Mouse (Mus musculus) stomach, embryonic 15.5 days (tissue): ENCODE results near the gene Rfx2. TPM values are rescaled to one million over a fixed set of nuclear protein-coding genes. Genes with fewer than 3 reads are reported as not detected.

Experiments used
- ATAC-seq: fragments of 200-750 bp; cut with Nextera tagmentation; 2 replicates; pipeline ENCODE4 v1.8.0; 2017; ENCODE audit warnings: low read depth, moderate number of reproducible peaks, moderate TSS enrichment; ENCODE audit not compliant: insufficient read depth, low FRiP score
- H3K27ac ChIP-seq: fragments of 300-500 bp; sonication (generic); 2 replicates; pipeline ENCODE4 v1.5.1; 2015; ENCODE audit warnings: mild to moderate bottlenecking, inconsistent platforms
- H3K27me3 ChIP-seq: fragments of 300-500 bp; sonication (generic); replicated peaks from 2 replicates; pipeline ENCODE4 v1.6.1; 2015; ENCODE audit warnings: inconsistent platforms
- H3K36me3 ChIP-seq: fragments of 300-500 bp; sonication (generic); 2 replicates; pipeline ENCODE4 v1.6.1; 2015; ENCODE audit warnings: inconsistent platforms
- H3K4me1 ChIP-seq: fragments of 300-500 bp; sonication (generic); 2 replicates; pipeline ENCODE4 v1.6.1; 2015; ENCODE audit warnings: inconsistent platforms
- H3K4me2 ChIP-seq: fragments of 300-500 bp; sonication (generic); 2 replicates; pipeline ENCODE4 v1.6.1; 2015; ENCODE audit warnings: mild to moderate bottlenecking, inconsistent platforms
- H3K4me3 ChIP-seq: fragments of 300-500 bp; sonication (generic); replicated peaks from 2 replicates; pipeline ENCODE4 v1.5.1; 2015; ENCODE audit warnings: inconsistent platforms
- H3K9ac ChIP-seq: fragments of 300-500 bp; sonication (generic); 2 replicates; pipeline ENCODE4 v1.6.1; 2015; ENCODE audit warnings: inconsistent platforms
- H3K9me3 ChIP-seq: fragments of 300-500 bp; sonication (generic); 2 replicates; pipeline ENCODE4 v1.6.1; 2016; ENCODE audit warnings: inconsistent platforms
- WGBS: fragments of 180-500 bp; shearing (Covaris S2); methylation state at CpG from one replicate; pipeline ENCODE4 v1.1.7; 2015; 5-methylcytosine and 5-hydroxymethylcytosine counted together
- polyA plus RNA-seq: library from polyadenylated mRNA; unstranded; fragments of >200 nt; fragmentation: Nextera tagmentation; extraction: Ambion mirVana; gene quantifications from 2 replicates; pipeline ENCODE4 v1.2.1, GENCODE M21; 2015

The Rfx2 gene
- polyA plus RNA-seq, 1 experiment from 2014 or later: 6.6 TPM

GRCm38 (mm10) chr17:56761077-56761476, 69.7 kb downstream of the Rfx2 start:
- no peak overlapping the region for H3K4me3 ChIP-seq
- H3K4me1 ChIP-seq: peaks cover 48% of the 10 kb centered on the region
- WGBS: 65% methylated on average over 3 of the region's 3 CpGs
- no peaks in the 10 kb centered on the region for H3K36me3 ChIP-seq
- 0 out of 2 replicates have a peak, but pooled peaks cover 4% of the 10 kb centered on the region for H3K27me3 ChIP-seq
- no peaks in the 10 kb centered on the region for H3K9me3 ChIP-seq
- H3K4me2 ChIP-seq: no peak overlapping the region; the same call in 1 of the 2 replicates
- ATAC-seq: no peak
- H3K27ac ChIP-seq: 0 out of 2 replicates have a peak overlapping the region, but pooled peaks have one; percentile 88
- H3K9ac ChIP-seq: no peak overlapping the region

GRCm38 (mm10) chr17:56759261-56759660, 71.6 kb downstream of the Rfx2 start:
- H3K36me3 ChIP-seq: no peaks in the 10 kb centered on the region
- WGBS: 52% methylated on average over 7 of the region's 7 CpGs
- no peak for ATAC-seq
- no peak overlapping the region for H3K4me2 ChIP-seq
- no peak overlapping the region for H3K27ac ChIP-seq
- H3K27me3 ChIP-seq: peaks cover 19% of the 10 kb centered on the region
- no peaks in the 10 kb centered on the region for H3K9me3 ChIP-seq
- H3K4me1 ChIP-seq: peaks cover 52% of the 10 kb centered on the region
- no peak overlapping the region for H3K4me3 ChIP-seq
- no peak overlapping the region for H3K9ac ChIP-seq

- Histone ChIP-seq H3K4me3 (no peak overlapping the region), H3K4me1 (peaks cover 57% of the 10 kb centered on the region)
Measured at GRCm38 (mm10) chr17:56758132-56758531, 72.7 kb downstream of the Rfx2 start.

GRCm38 (mm10) chr17:56757416-56758123, 73.2 kb downstream of the Rfx2 start, which contains the start of gene Nrtn:
Nrtn (minus strand) TSS chr17:56757530.
- H3K27me3 ChIP-seq: peaks cover 36% of the 10 kb centered on the region
- peak within 1 kb of the TSS; percentile 96 for H3K4me2 ChIP-seq
- H3K4me1 ChIP-seq: peaks cover 51% of the 10 kb centered on the region
- ATAC-seq: peak; percentile 65
- peak within 1 kb of the TSS; percentile 51; the same call in 1 of the 2 replicates for H3K27ac ChIP-seq
- peak within 1 kb of the TSS; percentile 54 for H3K4me3 ChIP-seq
- H3K9ac ChIP-seq: peak within 1 kb of the TSS; percentile 16
- H3K9me3 ChIP-seq: no peaks in the 10 kb centered on the region
- no peaks in the 10 kb centered on the region for H3K36me3 ChIP-seq
- 1% methylated on average over 48 of the region's 48 CpGs for WGBS

More at GRCm38 (mm10) chr17:56758132-56758531, 72.7 kb downstream of the Rfx2 start:
- peak overlapping the region; percentile 96 for H3K4me2 ChIP-seq
- H3K36me3 ChIP-seq: no peaks in the 10 kb centered on the region
- H3K9me3 ChIP-seq: no peaks in the 10 kb centered on the region
- 4% methylated on average over 12 of the region's 12 CpGs for WGBS
- no peak overlapping the region for H3K27ac ChIP-seq
- H3K9ac ChIP-seq: no peak overlapping the region
- ATAC-seq: no peak
- H3K27me3 ChIP-seq: peaks cover 30% of the 10 kb centered on the region

- H3K36me3 ChIP-seq: no peaks in the 10 kb centered on the region
- H3K27ac ChIP-seq: no peak overlapping the region
- no peaks in the 10 kb centered on the region for H3K9me3 ChIP-seq
- H3K27me3 ChIP-seq: peaks cover 42% of the 10 kb centered on the region
- H3K9ac ChIP-seq: peak overlapping the region; percentile 16
- ATAC-seq: peak; percentile 7; the same call in 1 of the 2 replicates
- H3K4me1 ChIP-seq: peaks cover 46% of the 10 kb centered on the region
- WGBS: 1% methylated on average over 51 of the region's 51 CpGs
- peak overlapping the region; percentile 54 for H3K4me3 ChIP-seq
- peak overlapping the region; percentile 96 for H3K4me2 ChIP-seq
Measured at GRCm38 (mm10) chr17:56756703-56757399, 74.0 kb downstream of the Rfx2 start.

GRCm38 (mm10) chr17:56754271-56755185, 76.3 kb downstream of the Rfx2 start:
- H3K9me3 ChIP-seq: no peaks in the 10 kb centered on the region
- ATAC-seq: no peak
- 16% methylated on average over 36 of the region's 36 CpGs for WGBS
- H3K9ac ChIP-seq: no peak overlapping the region
- no peak overlapping the region for H3K27ac ChIP-seq
- H3K36me3 ChIP-seq: no peaks in the 10 kb centered on the region
- H3K27me3 ChIP-seq: peaks cover 49% of the 10 kb centered on the region
- H3K4me1 ChIP-seq: peaks cover 42% of the 10 kb centered on the region
- peak overlapping the region; percentile 12; the same call in 1 of the 2 replicates for H3K4me3 ChIP-seq
- H3K4me2 ChIP-seq: peak overlapping the region; percentile 34; the same call in 1 of the 2 replicates

- Histone ChIP-seq H3K4me1 (peaks cover 42% of the 10 kb centered on the region), H3K36me3 (no peaks in the 10 kb centered on the region), H3K9me3 (no peaks in the 10 kb centered on the region), H3K27ac (no peak overlapping the region), H3K27me3 (peaks cover 49% of the 10 kb centered on the region), H3K4me2 (no peak overlapping the region), H3K4me3 (no peak overlapping the region), H3K9ac (no peak overlapping the region)
- WGBS: 27% methylated on average over 15 of the region's 15 CpGs
- no peak for ATAC-seq
Measured at GRCm38 (mm10) chr17:56753452-56753851, 77.4 kb downstream of the Rfx2 start.

GRCm38 (mm10) chr17:56751404-56752072, 79.3 kb downstream of the Rfx2 start:
- Histone ChIP-seq H3K36me3 (no peaks in the 10 kb centered on the region), H3K27me3 (peaks cover 45% of the 10 kb centered on the region), H3K4me2 (peak overlapping the region; percentile 55), H3K4me1 (peaks cover 26% of the 10 kb centered on the region; the same call in 1 of the 2 replicates), H3K4me3 (peak overlapping the region; percentile 29), H3K9me3 (no peaks in the 10 kb centered on the region), H3K9ac (no peak overlapping the region), H3K27ac (no peak overlapping the region)
- ATAC-seq: peak; percentile 38; the same call in 1 of the 2 replicates
- 25% methylated on average over 71 of the region's 71 CpGs for WGBS

GRCm38 (mm10) chr17:56744173-56744572, 86.6 kb downstream of the Rfx2 start:
- no peak overlapping the region for H3K4me2 ChIP-seq
- no peak overlapping the region for H3K9ac ChIP-seq
- no peak overlapping the region for H3K27ac ChIP-seq
- no peaks in the 10 kb centered on the region for H3K36me3 ChIP-seq
- WGBS: 40% methylated on average over 5 of the region's 5 CpGs
- no peaks in the 10 kb centered on the region for H3K27me3 ChIP-seq
- no peak for ATAC-seq
- H3K9me3 ChIP-seq: no peaks in the 10 kb centered on the region
- no peaks in the 10 kb centered on the region; the same call in 1 of the 2 replicates for H3K4me1 ChIP-seq
- no peak overlapping the region for H3K4me3 ChIP-seq

GRCm38 (mm10) chr17:56740788-56741160, 90.0 kb downstream of the Rfx2 start:
- 80% methylated on average over 17 of the region's 17 CpGs for WGBS
- no peak for ATAC-seq
- Histone ChIP-seq H3K4me3 (no peak overlapping the region), H3K9ac (no peak overlapping the region), H3K4me1 (no peaks in the 10 kb centered on the region; the same call in 1 of the 2 replicates), H3K4me2 (no peak overlapping the region), H3K27me3 (no peaks in the 10 kb centered on the region), H3K36me3 (no peaks in the 10 kb centered on the region), H3K9me3 (no peaks in the 10 kb centered on the region), H3K27ac (no peak overlapping the region)
